Mouse (Mus musculus): ENCODE data around the gene Pgpep1. TPM values are rescaled to one million over a fixed set of nuclear protein-coding genes. Genes with fewer than 3 reads are reported as not detected.

The Pgpep1 gene
- total and polyA plus RNA-seq, 2 experiments from 2014 or later: 44.2 to 65.7 TPM

DNA sequence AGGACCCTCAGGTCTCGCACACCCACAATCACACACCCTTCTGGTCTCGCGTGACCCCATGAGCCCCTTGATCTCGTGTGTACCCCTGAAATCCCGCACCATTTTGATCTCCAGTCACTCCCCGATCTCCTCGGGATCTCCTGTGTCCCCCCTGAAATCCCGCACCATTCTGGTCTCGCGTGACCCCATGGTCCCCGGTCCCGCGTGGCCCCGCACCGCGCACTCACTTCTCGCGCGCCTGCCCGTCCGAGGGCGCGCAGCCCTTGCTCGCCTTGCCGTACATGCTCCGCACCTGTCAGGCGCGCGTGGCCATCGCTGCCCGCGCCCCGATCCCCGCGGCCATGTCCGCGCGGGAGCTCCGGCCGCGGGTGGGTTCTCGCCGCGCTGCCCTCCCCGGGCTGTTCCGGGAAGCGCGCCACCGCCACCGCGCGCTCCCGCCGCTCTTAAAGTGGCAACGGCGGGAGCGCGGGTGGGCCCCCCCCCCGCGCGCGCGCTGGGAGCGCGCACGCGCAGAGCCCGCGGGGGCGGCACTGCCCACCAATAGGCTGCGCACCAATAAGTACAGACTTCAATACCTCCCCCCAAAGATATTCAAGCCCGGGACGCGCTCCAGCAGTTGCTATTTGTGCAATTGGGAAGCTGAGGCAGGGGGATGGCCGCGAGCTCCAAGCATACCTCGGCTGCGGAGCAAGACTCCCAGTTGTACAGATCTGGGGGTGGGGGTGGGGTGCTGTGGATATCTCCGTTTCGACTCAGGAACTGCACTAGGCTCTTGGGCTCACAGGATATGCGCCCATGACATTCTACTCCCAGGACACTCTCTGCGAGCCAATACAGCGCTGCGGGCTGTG is 52.1 kb downstream of the Pgpep1 start:
- Histone ChIP-seq H3K27me3 (ENCODE audit: insufficient read depth, low read length) (no peaks in the 10 kb centered on the region), H3K36me3 (ENCODE audit: insufficient read depth, low read length) (no peaks in the 10 kb centered on the region), H3K9me3 (ENCODE audit: low read length) (no peaks in the 10 kb centered on the region), H3K4me1 (ENCODE audit: insufficient read depth, low read length) (peaks cover 25% of the 10 kb centered on the region), H3K4me3 (ENCODE audit: low read length) (peak overlapping the region; percentile 59), H3K4me2 (ENCODE audit: low read depth, low read length) (peak overlapping the region; percentile 78), H3K27ac (peak overlapping the region; percentile 80), H3K9ac (replicated peaks; ENCODE audit: low read length) (peak overlapping the region; percentile 76)
- WGBS: 1% methylated on average over 81 of the region's 84 CpGs
- TF ChIP-seq CTCF (IDR thresholded peaks at IDR 0.05; ENCODE audit: low read depth): no peak
- ATAC-seq: peak; percentile 72
- peak; percentile 86 for DNase-seq (ENCODE audit: low spot score)

DNA sequence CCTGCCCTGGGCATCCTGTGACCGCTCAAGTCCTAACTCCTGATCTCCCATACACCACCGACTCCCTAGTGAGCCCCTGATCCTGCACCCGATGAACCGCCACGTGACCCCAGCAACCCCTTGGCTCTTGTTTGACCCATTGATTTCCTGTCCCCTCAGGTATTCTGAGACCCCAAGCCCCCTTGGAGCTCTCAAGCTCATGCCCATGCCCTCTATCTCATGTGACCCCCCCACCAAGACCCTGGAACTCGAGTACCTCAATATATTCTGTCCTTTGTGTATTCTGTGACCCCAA is 52.6 kb downstream of the Pgpep1 start:
- peaks cover 25% of the 10 kb centered on the region for H3K4me1 ChIP-seq (ENCODE audit: insufficient read depth, low read length)
- H3K36me3 ChIP-seq (ENCODE audit: insufficient read depth, low read length): no peaks in the 10 kb centered on the region
- no peaks in the 10 kb centered on the region for H3K27me3 ChIP-seq (ENCODE audit: insufficient read depth, low read length)
- H3K4me2 ChIP-seq (ENCODE audit: low read depth, low read length): peak overlapping the region; percentile 78
- no peak for TF ChIP-seq CTCF (IDR thresholded peaks at IDR 0.05; ENCODE audit: low read depth)
- 26% methylated on average over 6 of the region's 6 CpGs for WGBS
- H3K9me3 ChIP-seq (ENCODE audit: low read length): no peaks in the 10 kb centered on the region
- ATAC-seq (peak; percentile 1; the same call in 1 of the 2 replicates), DNase-seq (ENCODE audit: low spot score) (no peak)
- peak overlapping the region; percentile 76 for H3K9ac ChIP-seq (replicated peaks; ENCODE audit: low read length)
- peak overlapping the region; percentile 59 for H3K4me3 ChIP-seq (ENCODE audit: low read length)
- peak overlapping the region; percentile 80; the same call in 1 of the 2 replicates for H3K27ac ChIP-seq

DNA sequence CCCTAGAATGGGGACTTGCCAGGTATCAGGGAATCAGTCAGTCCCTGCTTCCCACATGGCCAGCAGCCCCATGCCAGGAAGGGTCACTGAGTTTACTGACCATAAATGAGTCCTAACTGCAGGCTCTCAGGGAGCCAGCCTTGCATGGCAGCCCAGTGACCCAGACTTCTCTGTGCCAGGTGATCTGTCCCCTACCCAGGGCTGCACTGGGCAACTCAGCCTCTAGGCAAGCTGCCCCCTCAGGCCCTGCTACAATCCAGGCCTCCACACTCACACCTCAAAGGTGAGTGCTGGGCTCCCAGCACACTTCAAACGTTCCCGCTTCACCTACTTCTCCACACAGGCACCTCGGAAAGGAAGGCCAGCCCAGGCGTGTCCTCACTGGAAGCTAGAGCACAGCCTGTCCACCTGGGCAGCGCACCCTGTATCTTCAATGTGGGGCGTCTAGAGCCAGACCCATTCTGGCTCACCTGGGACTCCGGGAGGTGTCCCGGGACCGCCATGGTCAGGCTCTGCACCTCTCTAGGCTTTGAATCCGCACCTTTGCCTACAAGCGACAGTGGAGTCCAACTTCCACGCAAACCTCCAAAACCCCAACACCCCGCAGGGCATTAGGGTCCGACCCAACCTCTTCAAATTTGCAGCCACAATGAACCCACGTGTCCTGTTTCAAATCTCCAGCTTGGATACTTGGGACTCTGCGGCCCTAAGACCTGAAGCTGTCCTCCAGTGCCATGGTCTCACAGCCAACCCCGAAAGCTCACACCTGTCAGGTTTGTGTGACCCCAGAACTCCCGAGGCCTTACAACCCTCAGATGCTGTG is 53.2 kb downstream of the Pgpep1 start:
- Histone ChIP-seq H3K9ac (replicated peaks; ENCODE audit: low read length) (peak overlapping the region; percentile 76), H3K27ac (peak overlapping the region; percentile 80; the same call in 1 of the 2 replicates), H3K4me1 (ENCODE audit: insufficient read depth, low read length) (peaks cover 25% of the 10 kb centered on the region), H3K36me3 (ENCODE audit: insufficient read depth, low read length) (no peaks in the 10 kb centered on the region), H3K4me3 (ENCODE audit: low read length) (peak overlapping the region; percentile 59), H3K27me3 (ENCODE audit: insufficient read depth, low read length) (no peaks in the 10 kb centered on the region), H3K9me3 (ENCODE audit: low read length) (no peaks in the 10 kb centered on the region), H3K4me2 (ENCODE audit: low read depth, low read length) (peak overlapping the region; percentile 78)
- no peak for DNase-seq (ENCODE audit: low spot score)
- TF ChIP-seq CTCF (IDR thresholded peaks at IDR 0.05; ENCODE audit: low read depth): no peak
- WGBS: 60% methylated on average over 18 of the region's 18 CpGs
- ATAC-seq: no peak

DNA sequence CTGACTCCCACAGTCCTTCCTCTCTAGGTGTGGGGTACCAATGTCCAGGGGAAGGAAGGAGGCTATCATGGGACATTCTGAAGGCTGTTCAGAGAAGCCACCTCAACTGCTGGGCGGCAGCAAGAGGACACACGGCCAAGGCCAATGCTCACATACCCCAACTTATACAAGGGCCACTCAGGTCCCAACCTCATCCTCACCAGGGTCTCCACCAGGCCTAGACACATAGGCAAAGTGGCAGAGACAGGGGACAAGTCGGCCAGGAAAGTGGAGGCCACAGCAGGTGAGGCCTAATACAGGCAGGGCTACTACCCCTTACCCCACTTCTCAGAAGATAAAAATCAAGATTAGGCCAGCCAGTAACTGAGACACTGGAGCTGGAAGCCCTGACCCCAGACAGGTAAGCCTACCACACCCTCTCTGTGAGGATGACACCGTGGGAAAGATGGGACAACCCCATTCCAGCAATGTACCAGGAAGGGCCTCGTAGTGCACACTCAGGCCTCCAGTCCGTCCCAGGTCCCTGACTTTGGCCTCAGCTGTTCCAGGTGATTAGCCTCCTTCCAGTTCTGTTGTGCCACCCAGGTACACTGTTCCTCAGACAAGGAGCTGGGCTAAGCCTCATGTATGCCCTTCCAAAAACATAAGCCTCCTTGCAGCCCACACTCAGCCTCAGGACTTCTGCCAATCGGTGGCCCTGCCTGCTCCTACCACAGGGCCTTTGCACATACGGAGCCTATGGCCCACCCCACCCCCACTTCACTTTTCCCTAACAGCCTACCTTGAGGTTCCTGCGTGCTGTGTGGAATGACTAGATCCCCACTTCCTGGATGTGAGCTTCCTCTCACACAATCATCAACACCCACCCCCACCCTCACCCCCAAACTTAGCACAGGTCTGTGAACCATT is 54.1 kb downstream of the Pgpep1 start:
- no peak for TF ChIP-seq CTCF (IDR thresholded peaks at IDR 0.05; ENCODE audit: low read depth)
- H3K9ac ChIP-seq (replicated peaks; ENCODE audit: low read length): no peak overlapping the region
- H3K9me3 ChIP-seq (ENCODE audit: low read length): no peaks in the 10 kb centered on the region
- peak overlapping the region; percentile 78; the same call in 1 of the 2 replicates for H3K4me2 ChIP-seq (ENCODE audit: low read depth, low read length)
- peaks cover 24% of the 10 kb centered on the region for H3K4me1 ChIP-seq (ENCODE audit: insufficient read depth, low read length)
- no peak overlapping the region for H3K27ac ChIP-seq
- 87% methylated on average over 9 of the region's 9 CpGs for WGBS
- no peaks in the 10 kb centered on the region for H3K36me3 ChIP-seq (ENCODE audit: insufficient read depth, low read length)
- H3K27me3 ChIP-seq (ENCODE audit: insufficient read depth, low read length): no peaks in the 10 kb centered on the region
- DNase-seq (ENCODE audit: low spot score): no peak
- no peak for ATAC-seq
- H3K4me3 ChIP-seq (ENCODE audit: low read length): no peak overlapping the region

DNA sequence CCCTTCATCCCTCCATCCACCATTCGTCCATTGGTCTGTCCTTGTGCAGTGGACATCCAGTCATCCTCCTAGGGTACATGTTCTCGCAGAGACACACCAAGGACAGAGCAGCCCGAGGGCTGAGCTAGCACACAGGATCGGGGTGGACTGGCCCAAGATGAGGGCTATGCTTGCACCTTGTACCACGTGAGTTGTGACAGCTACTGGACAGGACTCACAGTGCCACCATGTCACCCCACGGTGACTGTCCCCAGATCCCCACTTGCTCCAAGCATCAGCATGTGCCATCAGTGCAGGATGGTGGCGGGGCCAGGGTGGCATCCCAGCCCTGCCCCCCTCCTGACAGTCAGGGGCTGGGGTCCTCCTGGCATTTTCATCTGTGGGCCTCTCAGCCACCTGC is 55.6 kb downstream of the Pgpep1 start:
- Histone ChIP-seq H3K27me3 (ENCODE audit: insufficient read depth, low read length) (no peaks in the 10 kb centered on the region), H3K4me2 (ENCODE audit: low read depth, low read length) (no peak overlapping the region), H3K9ac (replicated peaks; ENCODE audit: low read length) (no peak overlapping the region), H3K4me3 (ENCODE audit: low read length) (no peak overlapping the region), H3K27ac (no peak overlapping the region), H3K36me3 (ENCODE audit: insufficient read depth, low read length) (no peaks in the 10 kb centered on the region), H3K4me1 (ENCODE audit: insufficient read depth, low read length) (peaks cover 28% of the 10 kb centered on the region), H3K9me3 (ENCODE audit: low read length) (no peaks in the 10 kb centered on the region)
- WGBS: 78% methylated on average over 7 of the region's 7 CpGs
- DNase-seq (ENCODE audit: low spot score) (no peak), ATAC-seq (no peak)
- TF ChIP-seq CTCF (IDR thresholded peaks at IDR 0.05; ENCODE audit: low read depth): no peak

DNA sequence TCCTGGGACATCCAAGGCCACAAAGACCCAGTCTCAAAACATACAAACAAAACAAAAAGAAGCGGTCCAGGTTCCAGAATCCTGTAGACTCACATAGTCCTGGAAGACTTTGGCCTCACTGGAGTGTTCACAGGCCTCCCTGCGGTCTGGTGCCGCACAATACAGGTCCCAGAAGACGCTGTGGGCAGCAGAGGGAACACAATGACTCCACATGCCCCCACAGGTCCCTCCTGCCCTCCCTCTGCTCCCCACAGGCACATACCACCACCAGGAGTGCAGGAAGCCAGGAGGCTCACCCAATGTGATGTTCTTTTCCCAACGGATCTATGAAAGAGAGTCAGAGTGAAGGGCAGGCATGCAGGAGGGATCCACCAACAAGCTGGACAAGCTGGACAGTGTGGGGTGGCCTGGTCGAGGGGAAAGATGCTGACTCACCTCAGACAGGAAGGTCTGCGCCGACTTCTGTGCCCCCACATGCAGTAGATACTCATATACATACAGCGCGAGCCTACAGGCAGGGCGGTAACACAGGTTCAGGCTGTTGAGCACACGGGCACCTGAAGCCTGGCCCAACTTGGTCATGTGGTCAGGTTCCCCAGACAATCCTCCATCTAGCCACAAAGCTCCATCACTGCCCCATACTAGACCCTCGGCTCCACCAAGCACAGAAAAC is 57.9 kb downstream of the Pgpep1 start:
- no peak overlapping the region for H3K4me3 ChIP-seq (ENCODE audit: low read length)
- H3K4me1 ChIP-seq (ENCODE audit: insufficient read depth, low read length): peaks cover 32% of the 10 kb centered on the region
- H3K9ac ChIP-seq (replicated peaks; ENCODE audit: low read length): no peak overlapping the region
- no peak for TF ChIP-seq CTCF (IDR thresholded peaks at IDR 0.05; ENCODE audit: low read depth)
- ATAC-seq (no peak), DNase-seq (ENCODE audit: low spot score) (no peak)
- no peak overlapping the region for H3K27ac ChIP-seq
- H3K27me3 ChIP-seq (ENCODE audit: insufficient read depth, low read length): no peaks in the 10 kb centered on the region
- H3K36me3 ChIP-seq (ENCODE audit: insufficient read depth, low read length): no peaks in the 10 kb centered on the region
- no peak overlapping the region for H3K4me2 ChIP-seq (ENCODE audit: low read depth, low read length)
- 89% methylated on average over 13 of the region's 13 CpGs for WGBS
- no peaks in the 10 kb centered on the region for H3K9me3 ChIP-seq (ENCODE audit: low read length)

Measured in hindbrain, postnatal 0 days (tissue).